Mouse (Mus musculus) adrenal gland, postnatal 10 days (tissue): Measurements from ENCODE around the gene Fbxl20. TPM values are rescaled to one million over a fixed set of nuclear protein-coding genes. Genes with fewer than 3 reads are reported as not detected.
A peak's percentile ranks its signal among the peaks of the same experiment; 100 is the strongest.

Experiments used
- DNase-seq: peaks from one replicate; pipeline ENCODE4 v3.0.0; 2021; ENCODE audit warnings: mixed read lengths
- total RNA-seq, 2 experiments: library from RNA; stranded (reverse); gene quantifications; 2 replicates each; pipeline ENCODE4 v1.2.3; 2021

Gene Fbxl20
- total RNA-seq, 2 experiments from 2014 or later, result 29.5 to 33.0 TPM

DNA sequence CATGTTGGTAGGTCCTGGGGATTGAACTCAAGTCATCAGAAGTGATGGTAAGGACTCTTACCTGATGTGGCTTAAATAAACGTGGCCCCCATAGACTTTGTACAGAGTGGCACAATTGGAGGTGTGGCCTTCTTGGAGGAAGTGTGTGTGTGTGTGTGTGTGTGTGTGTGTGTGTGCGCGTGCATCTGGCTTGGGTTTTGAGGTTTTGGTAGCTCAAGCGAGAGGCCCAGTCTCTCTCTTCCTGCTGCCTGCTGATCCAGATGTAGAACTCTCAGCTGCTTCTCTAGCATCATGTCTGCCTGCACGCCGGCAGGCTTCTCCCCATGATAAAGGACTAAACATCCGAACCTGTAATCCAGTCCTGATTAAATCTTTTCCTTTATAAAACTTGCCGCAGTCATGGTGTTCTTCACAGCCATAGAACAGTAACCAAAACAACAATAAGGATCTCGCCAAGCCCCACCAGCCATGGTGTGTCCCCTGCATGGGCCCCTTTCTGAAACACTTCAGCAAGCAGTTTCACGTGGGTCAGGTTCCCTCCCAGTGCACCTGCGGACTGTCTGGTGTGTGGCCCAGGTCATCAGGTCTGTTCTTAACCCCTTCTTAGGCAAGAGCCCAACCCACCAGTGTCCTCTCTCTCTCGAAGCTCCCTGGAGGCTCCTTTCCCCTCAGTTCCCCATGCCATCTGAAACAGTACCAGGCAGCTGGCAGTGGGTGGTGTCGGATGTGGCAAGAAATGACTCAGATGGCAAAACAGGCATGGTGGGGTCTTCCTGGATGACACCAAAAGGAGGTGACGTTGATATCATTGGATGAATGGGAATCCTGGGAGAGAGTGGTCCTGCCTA, 100.3 kb downstream of the Fbxl20 start:
- DNase-seq, result no peak

DNA sequence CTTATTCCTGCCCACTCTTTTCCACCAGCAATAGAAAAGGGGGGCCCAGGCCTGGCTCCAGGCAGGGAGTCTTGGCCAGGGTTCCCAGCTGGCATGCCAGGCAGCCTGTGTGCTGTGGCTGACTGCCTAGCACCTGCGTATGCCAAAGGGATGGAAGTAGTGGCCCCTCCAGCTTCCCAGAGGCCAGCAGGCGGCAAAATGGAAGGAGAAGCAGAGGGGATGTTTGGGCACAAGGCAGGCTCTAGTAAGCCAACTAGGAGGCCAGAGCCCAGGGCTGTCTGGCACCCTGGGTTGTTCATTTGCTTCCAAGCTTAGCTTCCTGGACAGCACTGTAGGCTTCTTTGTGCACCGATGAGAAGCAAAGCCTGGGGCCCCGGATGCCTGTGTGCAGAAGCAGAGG, 102.5 kb downstream of the Fbxl20 start:
- peak; percentile 66 for DNase-seq

DNA sequence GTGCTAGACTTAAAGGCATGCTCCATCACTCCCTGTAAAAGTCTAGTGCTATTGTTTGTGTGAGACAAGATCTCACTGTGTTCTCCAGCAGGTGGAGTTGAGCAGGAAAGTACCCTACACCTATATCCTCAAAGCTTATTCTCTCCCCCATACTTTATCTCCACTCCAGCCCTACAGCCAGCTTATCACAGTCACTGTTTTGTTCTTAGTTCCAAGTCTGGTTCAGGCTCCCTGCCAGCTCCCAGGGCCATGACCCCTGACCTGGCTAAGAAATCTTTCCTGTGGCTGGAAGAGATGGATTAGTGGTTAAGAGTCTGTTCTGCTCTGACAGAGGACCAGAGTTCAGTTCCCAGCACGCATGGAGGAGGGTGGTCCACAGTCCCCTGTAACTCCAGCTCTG, 103.7 kb downstream of the Fbxl20 start:
- peak; percentile 82 for DNase-seq

DNA sequence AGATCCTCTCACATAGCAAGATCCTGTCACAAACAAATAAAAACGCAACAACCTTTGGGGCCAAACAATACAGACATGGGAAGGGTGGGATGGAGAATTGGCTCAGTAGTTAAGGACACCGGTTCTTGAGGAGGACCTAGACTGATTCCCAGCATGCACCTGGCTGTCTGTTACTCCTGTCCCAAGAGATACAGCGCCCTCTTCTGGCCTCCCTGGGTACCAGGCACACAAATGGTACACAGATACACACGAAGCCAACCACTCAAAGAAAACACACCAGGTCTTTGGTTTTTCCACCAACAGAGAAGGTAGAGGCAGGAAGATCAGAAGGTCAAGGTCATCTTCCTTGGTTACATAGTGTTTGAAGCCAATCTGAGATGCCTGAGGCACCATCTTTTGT, 104.6 kb downstream of the Fbxl20 start:
- no peak for DNase-seq

DNA sequence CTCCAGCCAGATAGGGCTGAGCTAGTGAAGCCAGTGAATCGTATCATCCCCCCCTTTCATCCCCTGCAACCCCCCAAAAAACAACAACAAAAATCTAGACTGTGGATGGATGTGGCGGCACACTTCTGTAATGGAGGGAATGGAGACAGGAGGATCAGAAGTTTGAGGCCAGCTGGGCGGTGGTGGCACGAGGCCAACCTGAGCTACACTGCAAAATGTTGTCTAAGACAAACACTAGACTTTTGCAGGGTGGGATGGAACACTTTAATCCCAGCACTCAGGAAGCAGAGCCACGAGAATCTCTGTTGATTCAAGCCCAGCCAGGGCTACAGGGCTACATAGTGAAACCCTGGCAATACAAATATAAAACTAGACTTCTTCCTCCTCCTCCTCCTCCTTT, 106.1 kb downstream of the Fbxl20 start:
- DNase-seq, result no peak

DNA sequence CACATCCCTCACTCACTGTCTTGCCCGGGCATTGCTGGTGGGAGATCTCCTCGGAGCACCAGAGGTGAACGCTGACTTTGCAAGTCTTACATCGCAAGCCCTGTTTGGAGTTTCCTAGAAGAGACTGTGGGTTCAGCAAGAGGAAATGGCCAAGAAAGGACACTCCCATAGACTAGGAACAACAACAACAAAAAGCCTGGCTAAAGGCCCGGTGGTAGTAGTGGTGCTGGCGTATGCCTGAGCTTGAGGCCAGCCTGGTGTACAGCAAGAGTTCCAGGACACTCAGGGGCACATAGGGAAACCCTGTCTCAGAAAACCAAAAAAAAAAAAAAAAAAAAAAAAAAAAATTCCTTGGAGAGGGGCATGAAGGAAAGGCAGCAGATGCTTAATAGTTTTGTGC, 107.5 kb downstream of the Fbxl20 start:
- DNase-seq, result peak; percentile 47

DNA sequence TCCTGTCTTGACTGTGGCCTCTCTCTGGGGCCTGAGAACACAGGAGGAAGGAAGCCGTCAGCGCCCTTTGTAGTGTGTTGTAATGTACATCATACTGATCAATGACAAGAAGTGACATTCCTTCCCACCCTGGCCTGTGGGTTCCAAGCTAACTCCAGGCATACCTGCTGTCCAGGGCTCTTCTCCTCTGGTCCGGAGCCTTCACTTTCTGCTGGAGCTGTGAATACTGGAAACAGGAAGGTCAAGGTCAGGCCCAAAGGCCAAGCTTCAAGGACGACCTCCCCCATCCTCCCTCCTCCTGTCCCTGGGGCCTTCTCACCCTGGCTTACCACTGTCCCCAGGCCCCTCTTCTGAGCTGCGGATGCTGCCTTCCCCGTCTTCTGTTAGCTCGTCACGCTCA, 109.2 kb downstream of the Fbxl20 start:
- no peak for DNase-seq

DNA sequence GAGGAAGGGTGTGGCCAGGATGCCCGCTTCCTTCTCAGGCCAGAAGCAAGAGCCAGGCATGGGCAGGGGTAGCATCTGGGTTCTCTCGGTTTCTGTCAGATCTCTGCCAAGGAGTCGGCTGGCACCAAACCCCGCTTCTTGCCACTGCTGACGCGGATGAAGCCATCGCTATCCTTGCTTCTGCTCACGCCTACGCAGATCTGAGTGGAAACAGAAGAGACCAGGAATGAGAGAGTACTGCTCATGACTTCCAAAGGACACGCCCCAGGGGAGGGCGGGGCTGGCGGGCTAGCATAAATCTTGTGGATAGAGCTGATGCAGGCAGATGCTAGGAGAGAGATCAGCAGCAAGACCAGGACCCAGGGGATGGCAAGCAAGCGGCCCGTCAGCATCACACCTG, 112.3 kb downstream of the Fbxl20 start:
- DNase-seq, result no peak

DNA sequence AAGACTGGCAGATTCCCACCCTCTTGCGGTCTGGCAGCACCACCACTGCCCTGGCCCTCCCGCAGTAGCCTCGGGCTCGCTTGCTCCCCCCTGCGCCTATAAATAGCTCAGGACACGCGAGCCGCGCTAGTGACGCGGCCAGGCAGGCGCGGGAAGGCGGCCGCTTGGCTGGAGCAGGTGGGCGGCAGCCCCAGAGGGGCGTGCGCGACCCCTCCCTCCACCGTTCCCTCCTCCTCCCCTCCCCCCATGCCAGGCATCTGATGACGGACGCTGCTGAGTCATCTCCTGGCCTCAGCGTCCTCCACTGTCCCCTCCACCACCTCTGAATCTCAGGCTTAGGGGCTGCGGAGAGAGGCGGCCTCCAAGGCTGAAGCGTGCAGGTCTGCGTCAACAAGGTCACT, 114.2 kb downstream of the Fbxl20 start:
- DNase-seq, result peak; percentile 77

DNA sequence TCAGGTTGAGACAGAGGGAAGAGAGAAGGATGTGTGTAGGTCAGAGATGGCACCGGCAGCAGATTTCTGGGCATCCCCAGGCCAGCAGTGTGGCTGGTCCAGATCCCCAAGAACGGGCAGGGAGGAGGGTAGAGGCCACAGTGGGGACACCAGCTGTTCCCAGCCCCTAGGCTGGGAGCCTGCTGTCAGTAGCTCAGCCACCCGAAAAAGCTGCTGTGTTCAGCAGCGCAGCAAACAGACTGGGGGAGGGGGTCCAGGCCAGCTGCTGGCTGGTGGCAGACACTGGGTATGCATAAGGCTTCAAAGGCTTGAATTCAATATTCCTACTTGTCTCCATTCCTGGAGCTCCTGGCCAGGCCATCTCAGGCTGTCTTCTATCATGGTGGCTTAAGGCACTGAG, 115.4 kb downstream of the Fbxl20 start:
- DNase-seq, result no peak

DNA sequence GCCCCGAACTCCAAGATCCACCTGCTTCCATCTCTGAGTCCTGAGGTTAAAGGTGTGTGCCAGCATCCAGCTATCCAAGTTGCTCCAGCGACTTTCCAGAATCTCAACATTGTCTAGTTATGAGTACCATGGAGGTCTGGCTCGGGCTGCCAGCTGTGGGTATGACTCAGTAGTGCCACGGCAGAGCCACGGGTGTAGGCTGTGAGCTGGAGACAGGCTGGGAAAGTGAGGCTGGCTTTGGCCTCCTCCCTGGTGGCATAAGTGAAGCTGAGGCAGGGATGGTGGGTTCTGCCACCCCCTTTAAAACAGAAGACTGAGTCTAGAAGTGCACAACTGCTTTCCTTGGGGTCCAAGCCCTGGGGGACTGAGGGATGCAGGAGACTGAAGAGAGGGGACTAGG, 116.1 kb downstream of the Fbxl20 start:
- no peak for DNase-seq

Other genes starting within 250 kb of the Fbxl20 start
- 1 to 10 TPM; 3.4 to 7.2 TPM for gene Plxdc1, start 164.0 kb downstream of the Fbxl20 start, total RNA-seq
- 1 to 10 TPM; 3.1 to 3.8 TPM for gene Arl5c, start 154.2 kb downstream of the Fbxl20 start, total RNA-seq
- 10 to 100 TPM; 11.7 to 29.3 TPM for gene Cacnb1, start 127.4 kb downstream of the Fbxl20 start, total RNA-seq
- gene Rpl19, start 123.7 kb downstream of the Fbxl20 start, total RNA-seq, result 1,000 to 10,000 TPM; 1,275 to 1,278 TPM
- 1 to 10 TPM; 1.8 to 3.1 TPM for gene Stac2, start 96.9 kb downstream of the Fbxl20 start, total RNA-seq
- 10 to 100 TPM; 45.3 to 59.4 TPM for gene Med1, start 42.9 kb upstream of the Fbxl20 start, total RNA-seq
- gene Cdk12, start 52.7 kb upstream of the Fbxl20 start, total RNA-seq, result 10 to 100 TPM; 38.5 to 41.9 TPM
- gene Neurod2, start 179.2 kb upstream of the Fbxl20 start, total RNA-seq, result not detected
- 1 to 10 TPM in 1 of 2 experiments, under 1 TPM in 1; 1.00 to 1.7 TPM for gene Ppp1r1b, start 198.0 kb upstream of the Fbxl20 start, total RNA-seq
- gene Stard3, start 208.0 kb upstream of the Fbxl20 start, total RNA-seq, result 10 to 100 TPM; 25.3 to 25.6 TPM
- 100 to 1,000 TPM in 1 of 2 experiments, 10 to 100 TPM in 1; 18.1 to 119 TPM for gene Tcap, start 233.4 kb upstream of the Fbxl20 start, total RNA-seq
- 100 to 1,000 TPM; 442 to 819 TPM for gene Pnmt, start 236.0 kb upstream of the Fbxl20 start, total RNA-seq